Mouse (Mus musculus): Measurements from ENCODE around the gene Epm2aip1. TPM values are rescaled to one million over a fixed set of nuclear protein-coding genes. Genes with fewer than 3 reads are reported as not detected.

Epm2aip1 gene
- polyA plus RNA-seq, 1 experiment from 2014 or later = 18.9 TPM

DNA sequence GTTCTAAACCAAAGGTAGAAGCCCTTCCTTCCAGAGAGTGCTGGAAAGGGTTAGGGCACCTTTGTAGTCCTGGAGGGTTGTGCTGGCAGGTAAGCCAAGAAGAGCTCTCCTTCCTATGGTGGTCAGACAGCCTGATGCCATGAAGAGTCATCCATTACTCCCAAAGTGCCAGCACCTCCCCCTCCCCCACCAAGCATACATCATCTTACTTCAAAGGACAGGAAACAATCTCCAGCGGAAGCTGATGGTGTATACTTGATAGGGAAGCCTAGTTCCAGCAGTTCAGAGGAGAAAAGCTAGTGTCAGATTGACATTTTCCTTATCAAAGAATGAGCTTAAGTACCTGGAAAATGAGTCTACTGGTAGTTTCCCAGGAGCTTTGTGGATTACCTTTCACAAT lies 3.4 kb downstream of the Epm2aip1 start:
- Histone ChIP-seq H3K36me3 (ENCODE audit: control insufficient read depth, insufficient read depth) (peaks cover 19% of the 10 kb centered on the region), H3K4me2 (ENCODE audit: low read depth, low read length) (peak overlapping the region; percentile 86), H3K9me3 (replicated peaks; ENCODE audit: control insufficient read depth, low read length) (no peaks in the 10 kb centered on the region), H3K4me1 (ENCODE audit: control insufficient read depth, insufficient read depth, low read length) (peaks cover 30% of the 10 kb centered on the region), H3K27ac (ENCODE audit: low read length) (no peak overlapping the region), H3K27me3 (ENCODE audit: control insufficient read depth, insufficient read depth, low read length) (no peaks in the 10 kb centered on the region), H3K4me3 (ENCODE audit: low read length) (peak overlapping the region; percentile 30), H3K9ac (ENCODE audit: low read length) (peak overlapping the region; percentile 49)
- WGBS = 25% methylated on average over 1 of the region's 1 CpGs
- no peak for ATAC-seq (replicated peaks; ENCODE audit: extremely low read depth, insufficient read depth, low FRiP score)

DNA sequence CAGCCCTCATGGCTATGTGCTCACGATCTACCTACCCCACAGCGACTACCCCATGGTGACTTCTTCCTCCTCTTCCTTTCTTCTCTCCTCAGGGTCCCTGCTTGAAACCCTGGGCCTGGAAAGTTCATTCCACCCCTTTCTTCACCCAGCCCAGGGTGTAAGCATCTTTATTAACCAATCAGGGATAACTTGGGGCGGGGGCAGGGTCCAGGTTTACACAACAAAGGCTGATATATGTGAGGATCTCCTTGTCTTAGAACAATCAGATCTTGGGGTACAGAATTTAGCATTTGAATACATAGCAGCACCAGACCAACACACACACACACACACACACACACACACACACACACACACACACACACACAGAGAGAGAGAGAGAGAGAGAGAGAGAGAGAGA lies 13.3 kb downstream of the Epm2aip1 start:
- Histone ChIP-seq H3K9ac (ENCODE audit: low read length) (no peak overlapping the region), H3K27me3 (ENCODE audit: control insufficient read depth, insufficient read depth, low read length) (no peaks in the 10 kb centered on the region), H3K4me1 (ENCODE audit: control insufficient read depth, insufficient read depth, low read length) (peaks cover 16% of the 10 kb centered on the region), H3K4me3 (ENCODE audit: low read length) (no peak overlapping the region), H3K9me3 (replicated peaks; ENCODE audit: control insufficient read depth, low read length) (no peaks in the 10 kb centered on the region), H3K36me3 (ENCODE audit: control insufficient read depth, insufficient read depth) (no peaks in the 10 kb centered on the region), H3K27ac (ENCODE audit: low read length) (no peak overlapping the region), H3K4me2 (ENCODE audit: low read depth, low read length) (no peak overlapping the region)
- 71% methylated on average over 3 of the region's 3 CpGs for WGBS
- no peak for ATAC-seq (replicated peaks; ENCODE audit: extremely low read depth, insufficient read depth, low FRiP score)

DNA sequence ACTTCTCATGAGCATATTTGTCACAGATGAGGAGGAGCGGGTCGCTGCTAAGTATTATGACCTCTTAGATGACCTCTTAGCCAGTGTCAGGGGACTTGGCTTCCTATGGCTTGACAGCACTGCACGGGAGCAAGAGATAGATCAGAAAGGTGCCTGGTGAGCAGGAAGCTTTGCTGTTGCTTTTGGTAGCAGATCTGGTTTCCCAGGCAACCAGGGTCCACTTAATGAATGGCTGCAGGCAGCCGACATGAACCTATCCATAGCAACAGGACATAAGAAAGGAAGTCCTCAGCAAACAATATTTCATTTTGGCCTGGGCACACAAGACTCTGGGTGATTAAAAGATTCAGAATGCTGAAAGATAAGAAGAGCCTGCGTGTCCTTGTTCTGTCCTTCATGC lies 13.9 kb downstream of the Epm2aip1 start:
- Histone ChIP-seq H3K9ac (ENCODE audit: low read length) (no peak overlapping the region), H3K4me3 (ENCODE audit: low read length) (no peak overlapping the region), H3K4me1 (ENCODE audit: control insufficient read depth, insufficient read depth, low read length) (peaks cover 16% of the 10 kb centered on the region), H3K36me3 (ENCODE audit: control insufficient read depth, insufficient read depth) (no peaks in the 10 kb centered on the region), H3K27me3 (ENCODE audit: control insufficient read depth, insufficient read depth, low read length) (no peaks in the 10 kb centered on the region), H3K27ac (ENCODE audit: low read length) (no peak overlapping the region), H3K9me3 (replicated peaks; ENCODE audit: control insufficient read depth, low read length) (no peaks in the 10 kb centered on the region), H3K4me2 (ENCODE audit: low read depth, low read length) (no peak overlapping the region)
- WGBS = 12% methylated on average over 5 of the region's 5 CpGs
- no peak for ATAC-seq (replicated peaks; ENCODE audit: extremely low read depth, insufficient read depth, low FRiP score)

DNA sequence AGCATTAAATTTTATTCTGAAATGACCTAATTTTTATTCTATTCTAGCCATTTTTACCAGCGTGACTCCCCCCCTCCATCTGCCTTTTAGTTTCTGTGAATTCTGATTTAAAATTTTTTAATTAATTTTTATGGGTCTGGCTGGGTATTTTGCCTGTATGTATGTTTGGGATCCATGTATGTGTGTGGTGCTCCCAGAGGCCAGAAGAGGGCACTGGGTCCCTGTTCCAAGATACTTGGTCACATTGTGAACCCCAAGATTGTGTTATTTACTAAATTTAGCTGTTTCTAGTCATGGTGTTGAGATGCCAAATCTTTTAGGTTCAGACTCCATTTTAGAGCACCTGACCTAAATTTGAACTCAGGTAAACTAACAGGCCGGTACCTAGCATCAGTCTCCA lies 14.7 kb downstream of the Epm2aip1 start:
- Histone ChIP-seq H3K4me3 (ENCODE audit: low read length) (no peak overlapping the region), H3K9me3 (replicated peaks; ENCODE audit: control insufficient read depth, low read length) (no peaks in the 10 kb centered on the region), H3K27ac (ENCODE audit: low read length) (no peak overlapping the region), H3K27me3 (ENCODE audit: control insufficient read depth, insufficient read depth, low read length) (no peaks in the 10 kb centered on the region), H3K9ac (ENCODE audit: low read length) (no peak overlapping the region), H3K4me1 (ENCODE audit: control insufficient read depth, insufficient read depth, low read length) (peaks cover 16% of the 10 kb centered on the region), H3K36me3 (ENCODE audit: control insufficient read depth, insufficient read depth) (no peaks in the 10 kb centered on the region), H3K4me2 (ENCODE audit: low read depth, low read length) (no peak overlapping the region)
- ATAC-seq (replicated peaks; ENCODE audit: extremely low read depth, insufficient read depth, low FRiP score) = no peak
- WGBS = 81% methylated on average over 2 of the region's 2 CpGs

DNA sequence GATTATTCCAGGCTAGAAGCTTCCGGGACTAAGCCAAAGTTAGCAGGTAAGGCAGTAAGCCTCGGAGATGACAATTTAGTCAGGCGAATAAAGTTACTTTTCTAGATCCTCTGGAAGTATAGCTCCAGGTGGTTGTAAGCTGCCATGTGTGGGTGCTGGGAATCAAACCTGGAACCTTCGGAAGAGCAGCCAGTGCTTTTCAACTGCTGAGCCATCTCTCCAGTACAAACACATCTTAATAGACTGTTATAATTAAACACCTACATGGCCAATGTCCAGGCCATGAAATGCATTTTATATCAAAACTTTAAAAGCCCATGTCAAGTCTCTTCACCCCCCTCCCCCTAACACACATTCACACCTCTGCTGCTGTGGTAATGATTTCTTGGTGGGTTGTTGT lies 16.2 kb downstream of the Epm2aip1 start:
- Histone ChIP-seq H3K36me3 (ENCODE audit: control insufficient read depth, insufficient read depth) (no peaks in the 10 kb centered on the region), H3K4me3 (ENCODE audit: low read length) (no peak overlapping the region), H3K9me3 (replicated peaks; ENCODE audit: control insufficient read depth, low read length) (no peaks in the 10 kb centered on the region), H3K27me3 (ENCODE audit: control insufficient read depth, insufficient read depth, low read length) (no peaks in the 10 kb centered on the region), H3K4me1 (ENCODE audit: control insufficient read depth, insufficient read depth, low read length) (peaks cover 9% of the 10 kb centered on the region), H3K9ac (ENCODE audit: low read length) (no peak overlapping the region), H3K27ac (ENCODE audit: low read length) (no peak overlapping the region), H3K4me2 (ENCODE audit: low read depth, low read length) (no peak overlapping the region)
- no peak for ATAC-seq (replicated peaks; ENCODE audit: extremely low read depth, insufficient read depth, low FRiP score)
- 94% methylated on average over 4 of the region's 4 CpGs for WGBS

DNA sequence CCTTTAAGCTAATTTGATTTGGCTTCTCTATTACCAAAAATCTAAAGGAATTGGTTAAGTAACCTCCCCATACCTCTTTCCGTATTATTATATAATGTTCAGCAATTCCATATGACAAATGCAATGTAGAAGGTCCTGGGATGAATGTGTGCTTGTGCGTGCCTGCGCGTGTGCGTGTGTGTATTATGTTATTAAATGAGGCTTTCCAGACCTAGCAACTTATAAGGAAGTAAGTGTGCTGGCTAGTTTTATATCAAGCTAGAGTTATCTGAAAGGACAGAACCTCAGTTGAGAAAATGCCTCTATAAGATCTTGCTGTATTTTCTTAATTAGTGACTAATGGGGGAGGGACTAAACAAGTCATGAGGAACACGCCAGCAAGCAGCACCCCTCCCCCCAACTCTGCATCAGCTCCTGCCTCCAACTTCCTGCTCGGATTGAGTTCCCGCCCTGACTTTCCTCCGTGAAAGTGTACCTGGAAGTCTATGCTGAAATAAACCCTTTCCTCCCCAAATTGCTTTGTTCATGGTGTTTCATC lies 17.6 kb downstream of the Epm2aip1 start:
- ATAC-seq (replicated peaks; ENCODE audit: extremely low read depth, insufficient read depth, low FRiP score) = no peak

DNA sequence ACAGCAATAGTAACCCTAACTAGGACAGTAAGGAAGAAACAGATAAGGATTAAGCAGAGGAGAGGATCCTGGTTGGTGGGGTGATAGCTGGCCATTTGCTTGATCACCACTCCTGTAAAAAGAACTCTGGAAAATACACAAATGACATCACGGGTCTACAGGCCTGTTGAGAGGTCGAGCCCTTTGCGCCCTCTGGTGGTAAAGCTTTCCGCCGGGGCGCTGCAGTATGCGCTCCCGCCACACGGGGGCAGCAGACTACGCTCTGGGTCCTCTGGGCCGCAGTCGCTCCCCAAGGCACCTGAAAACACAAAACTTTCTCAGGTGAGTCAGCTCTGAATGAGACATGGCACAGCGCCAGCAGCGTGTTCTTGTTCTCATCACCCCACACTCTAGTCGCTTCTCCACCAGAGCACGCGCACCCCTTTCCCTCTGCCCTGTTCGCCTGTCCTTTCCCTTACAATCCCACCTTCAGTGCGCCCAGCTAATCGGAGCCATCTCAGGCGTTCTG lies 18.2 kb downstream of the Epm2aip1 start:
- peaks cover 9% of the 10 kb centered on the region for H3K4me1 ChIP-seq (ENCODE audit: control insufficient read depth, insufficient read depth, low read length)
- no peaks in the 10 kb centered on the region for H3K36me3 ChIP-seq (ENCODE audit: control insufficient read depth, insufficient read depth)
- peak; percentile 75 for ATAC-seq (replicated peaks; ENCODE audit: extremely low read depth, insufficient read depth, low FRiP score)
- no peak overlapping the region for H3K4me3 ChIP-seq (ENCODE audit: low read length)
- H3K4me2 ChIP-seq (ENCODE audit: low read depth, low read length) = peak overlapping the region; percentile 46
- H3K9me3 ChIP-seq (replicated peaks; ENCODE audit: control insufficient read depth, low read length) = no peaks in the 10 kb centered on the region
- H3K9ac ChIP-seq (ENCODE audit: low read length) = no peak overlapping the region
- 17% methylated on average over 21 of the region's 21 CpGs for WGBS
- H3K27ac ChIP-seq (ENCODE audit: low read length) = no peak overlapping the region
- no peaks in the 10 kb centered on the region for H3K27me3 ChIP-seq (ENCODE audit: control insufficient read depth, insufficient read depth, low read length)

More for the DNA sequence above, 17.6 kb downstream of the Epm2aip1 start:
- H3K4me2 ChIP-seq (ENCODE audit: low read depth, low read length) = peak overlapping the region; percentile 46
- peaks cover 9% of the 10 kb centered on the region for H3K4me1 ChIP-seq (ENCODE audit: control insufficient read depth, insufficient read depth, low read length)
- H3K9ac ChIP-seq (ENCODE audit: low read length) = no peak overlapping the region
- no peak overlapping the region for H3K27ac ChIP-seq (ENCODE audit: low read length)
- no peaks in the 10 kb centered on the region for H3K36me3 ChIP-seq (ENCODE audit: control insufficient read depth, insufficient read depth)
- 52% methylated on average over 9 of the region's 9 CpGs for WGBS
- H3K9me3 ChIP-seq (replicated peaks; ENCODE audit: control insufficient read depth, low read length) = no peaks in the 10 kb centered on the region
- no peak overlapping the region for H3K4me3 ChIP-seq (ENCODE audit: low read length)
- no peaks in the 10 kb centered on the region for H3K27me3 ChIP-seq (ENCODE audit: control insufficient read depth, insufficient read depth, low read length)

DNA sequence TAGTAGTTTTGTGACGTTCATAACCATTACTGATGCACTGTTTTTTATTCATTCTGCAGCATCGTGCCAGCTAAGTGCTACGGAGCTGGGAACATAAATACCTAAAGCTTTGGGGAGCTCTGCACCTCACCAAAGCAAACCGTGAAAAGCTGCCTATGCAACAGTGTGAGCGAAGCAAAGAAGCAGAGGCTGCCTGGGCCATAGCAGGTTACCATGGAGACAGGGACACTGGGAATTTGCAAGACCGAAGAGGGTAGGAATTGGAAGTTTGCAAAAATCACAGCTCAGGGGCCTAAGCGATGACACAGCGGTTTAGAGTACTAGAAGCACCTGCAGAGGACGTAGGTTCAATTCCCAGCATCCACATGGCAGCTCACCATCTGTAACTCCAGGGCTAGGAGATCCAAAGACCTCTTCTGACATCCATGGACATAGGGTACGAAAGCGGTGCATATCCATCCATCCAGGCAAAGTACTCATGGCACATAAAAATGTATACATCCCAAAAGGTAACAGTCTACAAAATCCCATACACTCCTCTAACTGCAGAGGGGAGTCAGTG lies 18.9 kb downstream of the Epm2aip1 start:
- Histone ChIP-seq H3K27me3 (ENCODE audit: control insufficient read depth, insufficient read depth, low read length) (no peaks in the 10 kb centered on the region), H3K27ac (ENCODE audit: low read length) (no peak overlapping the region), H3K4me3 (ENCODE audit: low read length) (no peak overlapping the region), H3K4me1 (ENCODE audit: control insufficient read depth, insufficient read depth, low read length) (peaks cover 5% of the 10 kb centered on the region), H3K36me3 (ENCODE audit: control insufficient read depth, insufficient read depth) (no peaks in the 10 kb centered on the region), H3K9ac (ENCODE audit: low read length) (no peak overlapping the region), H3K9me3 (replicated peaks; ENCODE audit: control insufficient read depth, low read length) (no peaks in the 10 kb centered on the region), H3K4me2 (ENCODE audit: low read depth, low read length) (no peak overlapping the region)
- ATAC-seq (replicated peaks; ENCODE audit: extremely low read depth, insufficient read depth, low FRiP score) = no peak
- WGBS = 73% methylated on average over 11 of the region's 11 CpGs

DNA sequence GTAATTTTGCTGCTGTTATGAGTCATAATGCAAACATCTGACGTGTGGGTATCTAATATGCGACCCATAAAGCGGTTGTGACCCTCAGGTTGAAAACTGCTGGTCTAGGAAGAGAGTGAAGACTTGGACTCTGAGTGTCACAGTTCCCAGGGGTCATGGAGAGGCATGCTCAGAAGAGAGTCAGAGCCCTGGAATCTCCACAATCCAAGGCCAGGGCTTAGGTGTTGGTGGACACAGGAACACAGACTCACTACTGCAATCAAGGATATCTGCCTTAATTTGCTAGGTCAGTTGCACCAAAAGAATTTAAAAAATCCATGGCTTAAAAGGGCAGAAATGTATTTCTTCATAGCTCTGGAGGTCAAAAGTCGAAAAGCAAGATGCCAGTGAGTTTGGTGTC lies 21.5 kb downstream of the Epm2aip1 start:
- Histone ChIP-seq H3K9ac (ENCODE audit: low read length) (no peak overlapping the region), H3K4me3 (ENCODE audit: low read length) (no peak overlapping the region), H3K27me3 (ENCODE audit: control insufficient read depth, insufficient read depth, low read length) (no peaks in the 10 kb centered on the region), H3K27ac (ENCODE audit: low read length) (no peak overlapping the region), H3K36me3 (ENCODE audit: control insufficient read depth, insufficient read depth) (no peaks in the 10 kb centered on the region), H3K4me2 (ENCODE audit: low read depth, low read length) (no peak overlapping the region), H3K4me1 (ENCODE audit: control insufficient read depth, insufficient read depth, low read length) (peaks cover 3% of the 10 kb centered on the region; the same call in 1 of the 2 replicates), H3K9me3 (replicated peaks; ENCODE audit: control insufficient read depth, low read length) (no peaks in the 10 kb centered on the region)
- ATAC-seq (replicated peaks; ENCODE audit: extremely low read depth, insufficient read depth, low FRiP score) = no peak
- whole genome bisulfite sequencing = 74% methylated on average over 4 of the region's 4 CpGs

Measured in heart, embryonic 16.5 days (tissue).